Mouse (Mus musculus) hindbrain, embryonic 11.5 days (tissue): ENCODE measurements around the gene Mettl1. TPM values are rescaled to one million over a fixed set of nuclear protein-coding genes. Genes with fewer than 3 reads are reported as not detected.
A peak's percentile ranks its signal among the peaks of the same experiment; 100 is the strongest.

Source experiments
- ATAC-seq: fragments of 200-750 bp; cut with Nextera tagmentation; 2 replicates; pipeline ENCODE4 v1.8.0; 2017; ENCODE audit warnings: mild to moderate bottlenecking, moderate TSS enrichment, moderate library complexity; ENCODE audit not compliant: low FRiP score
- DNase-seq: peaks from one replicate; pipeline ENCODE4 v3.0.0-alpha.2; 2015; ENCODE audit warnings: low spot score
- H3K27ac ChIP-seq: fragments of 300-500 bp; sonication (generic); 2 replicates; pipeline ENCODE4 v1.5.1; 2014; ENCODE audit warnings: mild to moderate bottlenecking, low read depth, low read length
- H3K27me3 ChIP-seq: fragments of 300-500 bp; sonication (generic); 2 replicates; pipeline ENCODE4 v1.6.1; 2014; ENCODE audit warnings: mild to moderate bottlenecking, low read length, moderate library complexity, mixed read lengths; ENCODE audit not compliant: control insufficient read depth, insufficient read depth
- H3K36me3 ChIP-seq: fragments of 300-500 bp; sonication (generic); 2 replicates; pipeline ENCODE4 v1.6.1; 2014; ENCODE audit warnings: mild to moderate bottlenecking, low read length, moderate library complexity, mixed read lengths; ENCODE audit not compliant: control insufficient read depth, insufficient read depth
- H3K4me1 ChIP-seq: fragments of 300-500 bp; sonication (generic); replicated peaks from 2 replicates; pipeline ENCODE4 v1.6.1; 2014; ENCODE audit warnings: low read length, mixed read lengths; ENCODE audit not compliant: control insufficient read depth, insufficient read depth
- H3K4me2 ChIP-seq: fragments of 300-500 bp; sonication (generic); replicated peaks from 2 replicates; pipeline ENCODE4 v1.6.1; 2014; ENCODE audit warnings: mild to moderate bottlenecking, low read depth, low read length
- H3K4me3 ChIP-seq: fragments of 300-500 bp; sonication (generic); 2 replicates; pipeline ENCODE4 v1.5.1; 2014; ENCODE audit warnings: low read depth, low read length
- H3K9ac ChIP-seq: fragments of 300-500 bp; sonication (generic); 2 replicates; pipeline ENCODE4 v1.6.1; 2014; ENCODE audit warnings: low read depth, low read length
- H3K9me3 ChIP-seq: fragments of 300-500 bp; sonication (generic); 2 replicates; pipeline ENCODE4 v1.6.1; 2016; ENCODE audit warnings: low read length; ENCODE audit not compliant: control insufficient read depth
- WGBS: fragments of 180-500 bp; shearing (Covaris S2); extraction: QIAGEN DNeasy Blood & Tissue Kit; methylation state at CpG from one replicate; pipeline ENCODE4 v1.1.7; 2014; 5-methylcytosine and 5-hydroxymethylcytosine counted together
- polyA plus RNA-seq: library from polyadenylated mRNA; unstranded; fragments of >200 nt; fragmentation: Nextera tagmentation; extraction: Ambion mirVana; gene quantifications from 2 replicates; pipeline ENCODE4 v1.2.1, GENCODE M21; 2014

Mettl1 gene
- polyA plus RNA-seq, 1 experiment from 2014 or later: 36.7 TPM

GRCm38 (mm10) chr10:127076082-127076481 lies 34.9 kb downstream of the Mettl1 start:
- Histone ChIP-seq H3K4me2 (no peak overlapping the region), H3K27me3 (peaks cover 30% of the 10 kb centered on the region), H3K27ac (no peak overlapping the region), H3K4me1 (peaks cover 17% of the 10 kb centered on the region), H3K4me3 (no peak overlapping the region), H3K9ac (no peak overlapping the region), H3K36me3 (no peaks in the 10 kb centered on the region), H3K9me3 (no peaks in the 10 kb centered on the region)
- 61% methylated on average over 4 of the region's 4 CpGs for WGBS
- no peak for ATAC-seq
- no peak for DNase-seq

GRCm38 (mm10) chr10:127077515-127077914 lies 36.3 kb downstream of the Mettl1 start:
- no peak for ATAC-seq
- H3K36me3 ChIP-seq: no peaks in the 10 kb centered on the region
- DNase-seq: no peak
- no peak overlapping the region for H3K9ac ChIP-seq
- no peak overlapping the region; the same call in 1 of the 2 replicates for H3K4me2 ChIP-seq
- WGBS: 4% methylated on average over 10 of the region's 10 CpGs
- no peak overlapping the region for H3K27ac ChIP-seq
- peaks cover 21% of the 10 kb centered on the region for H3K4me1 ChIP-seq
- no peaks in the 10 kb centered on the region for H3K9me3 ChIP-seq
- H3K27me3 ChIP-seq: peaks cover 42% of the 10 kb centered on the region
- no peak overlapping the region; the same call in 1 of the 2 replicates for H3K4me3 ChIP-seq

- 8% methylated on average over 11 of the region's 12 CpGs for WGBS
- DNase-seq (no peak), ATAC-seq (peak; percentile 48)
- Histone ChIP-seq H3K27me3 (peaks cover 42% of the 10 kb centered on the region), H3K27ac (no peak overlapping the region), H3K9me3 (no peaks in the 10 kb centered on the region), H3K36me3 (no peaks in the 10 kb centered on the region), H3K9ac (no peak overlapping the region), H3K4me1 (peaks cover 21% of the 10 kb centered on the region), H3K4me2 (peak overlapping the region; percentile 100), H3K4me3 (peak overlapping the region; percentile 70)
These were observed 36.9 kb downstream of the Mettl1 start for GRCm38 (mm10) chr10:127078001-127078676.

GRCm38 (mm10) chr10:127078677-127079575 lies 37.7 kb downstream of the Mettl1 start:
- peaks cover 21% of the 10 kb centered on the region for H3K4me1 ChIP-seq
- peak overlapping the region; percentile 65; the same call in 1 of the 2 replicates for H3K27ac ChIP-seq
- H3K4me2 ChIP-seq: peak overlapping the region; percentile 100
- H3K9me3 ChIP-seq: no peaks in the 10 kb centered on the region
- WGBS: 2% methylated on average over 36 of the region's 49 CpGs
- peak overlapping the region; percentile 71 for H3K9ac ChIP-seq
- peak; percentile 72 for ATAC-seq
- DNase-seq: peak; percentile 82
- peaks cover 46% of the 10 kb centered on the region for H3K27me3 ChIP-seq
- H3K36me3 ChIP-seq: no peaks in the 10 kb centered on the region
- peak overlapping the region; percentile 70 for H3K4me3 ChIP-seq

- 2% methylated on average over 50 of the region's 70 CpGs for WGBS
- Histone ChIP-seq H3K4me1 (peaks cover 21% of the 10 kb centered on the region), H3K9me3 (no peaks in the 10 kb centered on the region), H3K4me3 (peak overlapping the region; percentile 70), H3K4me2 (peak overlapping the region; percentile 100), H3K9ac (peak overlapping the region; percentile 71), H3K36me3 (no peaks in the 10 kb centered on the region), H3K27me3 (peaks cover 46% of the 10 kb centered on the region), H3K27ac (peak overlapping the region; percentile 65; the same call in 1 of the 2 replicates)
- DNase-seq (peak; percentile 56), ATAC-seq (peak; percentile 12)
These were observed 38.6 kb downstream of the Mettl1 start for GRCm38 (mm10) chr10:127079665-127080391.

GRCm38 (mm10) chr10:127080901-127081780 lies 39.9 kb downstream of the Mettl1 start:
- ATAC-seq (no peak), DNase-seq (peak; percentile 36)
- 2% methylated on average over 46 of the region's 48 CpGs for WGBS
- no peaks in the 10 kb centered on the region for H3K9me3 ChIP-seq
- peaks cover 46% of the 10 kb centered on the region for H3K27me3 ChIP-seq
- peak overlapping the region; percentile 70 for H3K4me3 ChIP-seq
- H3K9ac ChIP-seq: 0 out of 2 replicates have a peak overlapping the region, but pooled peaks have one; percentile 20
- peaks cover 21% of the 10 kb centered on the region for H3K4me1 ChIP-seq
- H3K4me2 ChIP-seq: peak overlapping the region; percentile 100
- H3K36me3 ChIP-seq: no peaks in the 10 kb centered on the region
- H3K27ac ChIP-seq: no peak overlapping the region

GRCm38 (mm10) chr10:127081996-127082620 lies 40.9 kb downstream of the Mettl1 start:
- H3K4me3 ChIP-seq: no peak overlapping the region; the same call in 1 of the 2 replicates
- ATAC-seq: no peak
- no peak overlapping the region for H3K27ac ChIP-seq
- peak overlapping the region; percentile 9; the same call in 1 of the 2 replicates for H3K9ac ChIP-seq
- H3K36me3 ChIP-seq: no peaks in the 10 kb centered on the region
- WGBS: 29% methylated on average over 8 of the region's 8 CpGs
- H3K4me1 ChIP-seq: peaks cover 21% of the 10 kb centered on the region
- peak overlapping the region; percentile 100 for H3K4me2 ChIP-seq
- no peaks in the 10 kb centered on the region for H3K9me3 ChIP-seq
- peak; percentile 63 for DNase-seq
- H3K27me3 ChIP-seq: peaks cover 44% of the 10 kb centered on the region
